In the genomic region with DNA sequence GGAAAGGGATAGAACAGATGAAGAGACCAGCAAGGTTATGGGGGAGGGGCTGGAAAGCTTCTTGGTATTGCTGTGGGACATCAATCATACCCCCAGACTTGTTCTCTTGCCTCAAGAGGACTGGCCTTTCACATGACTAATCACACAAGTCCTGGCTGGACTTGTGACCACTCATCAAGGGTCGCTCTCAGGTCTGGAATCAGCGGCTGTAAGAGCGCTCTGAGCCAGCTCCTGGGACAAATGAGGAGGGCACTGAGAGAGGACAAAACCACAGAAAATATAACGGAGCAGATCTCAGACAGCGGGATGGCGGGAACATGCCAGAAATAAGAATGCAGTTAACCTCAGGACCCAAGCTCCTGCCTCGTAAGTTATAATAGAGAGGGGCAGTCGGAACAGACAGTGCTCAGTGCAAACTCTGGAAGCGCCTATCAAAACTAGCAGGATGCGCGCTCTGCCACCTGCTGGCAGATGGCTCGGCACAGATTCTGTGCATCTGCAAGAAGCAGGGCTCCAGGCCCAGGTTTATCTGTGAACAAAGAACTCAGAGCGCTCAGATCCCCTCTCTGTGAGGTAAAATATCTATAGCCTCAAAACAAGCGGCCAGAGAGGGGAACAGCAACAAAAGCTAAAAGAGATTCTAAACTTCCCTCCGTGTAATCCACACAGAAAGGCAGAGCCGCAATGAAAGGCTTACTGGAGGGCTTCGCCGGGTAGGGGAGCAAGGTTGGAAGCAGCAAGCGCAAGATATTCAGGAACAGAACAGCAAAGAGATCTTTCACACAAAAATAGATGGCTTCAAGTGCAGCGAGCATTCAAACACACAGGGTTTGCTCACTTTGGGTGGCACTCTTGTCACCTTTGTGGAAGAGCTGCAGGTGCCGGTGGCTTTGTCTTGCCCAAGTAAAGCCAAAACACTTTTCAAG, we compare ENCODE assay signal across 8 mouse cellular contexts.
DNase-seq lines count a peak whose midpoint lies in the region; ATAC-seq and TF ChIP-seq lines count a peak whose summit lies in the region.

No protein-coding gene starts in this region.

- no peak for TF ChIP-seq EP300 in stomach, postnatal 0 days (optimal IDR thresholded peaks at IDR 0.05)

- H3K4me3 ChIP-seq in forebrain, embryonic 14.5 days (ENCODE audit: low read depth, low read length): no peak overlapping the region
- no peak overlapping the region for H3K4me3 ChIP-seq in hindbrain, embryonic 12.5 days
- H3K4me3 ChIP-seq in midbrain, embryonic 11.5 days (ENCODE audit: low read depth, low read length): no peak overlapping the region
- no peak overlapping the region for H3K4me3 ChIP-seq in stomach, postnatal 0 days (ENCODE audit: low read depth, low read length)

- DNase-seq in Muller cell, postnatal 12 days (ENCODE audit: inconsistent ontology term): peak; percentile 49
- peak; percentile 70 for DNase-seq in brain, embryonic 18.5 days (ENCODE audit: low read depth, low spot score)
- DNase-seq in forebrain, embryonic 14.5 days (ENCODE audit: low spot score): peak; percentile 90
- peak; percentile 62 to 66 for DNase-seq in layer of hippocampus, postnatal 36 days
- DNase-seq in midbrain, embryonic 11.5 days (ENCODE audit: low spot score, missing footprints): peak; percentile 94
- peak; percentile 38 for DNase-seq in stomach, postnatal 0 days (ENCODE audit: low spot score)
- DNase-seq in c-Kit-positive CD71-positive TER-119-positive erythroid progenitor cells, embryonic 14.5 days (ENCODE audit: low spot score): no peak

- peak; percentile 73 for TF ChIP-seq CTCF in stomach, postnatal 0 days (IDR thresholded peaks at IDR 0.05; ENCODE audit: low read depth)

- no peak overlapping the region for H3K27ac ChIP-seq in forebrain, embryonic 14.5 days (ENCODE audit: low read depth, low read length)
- no peak overlapping the region for H3K27ac ChIP-seq in hindbrain, embryonic 12.5 days
- no peak overlapping the region for H3K27ac ChIP-seq in midbrain, embryonic 11.5 days (ENCODE audit: low read depth, low read length)
- H3K27ac ChIP-seq in stomach, postnatal 0 days (replicated peaks): no peak overlapping the region

- peak; percentile 86; the same call in 1 of the 2 replicates for ATAC-seq in forebrain, embryonic 14.5 days
- ATAC-seq in hindbrain, embryonic 12.5 days (ENCODE audit: low FRiP score): peak; percentile 81
- ATAC-seq in midbrain, embryonic 11.5 days (ENCODE audit: low FRiP score): peak; percentile 87
- ATAC-seq in stomach, postnatal 0 days (ENCODE audit: low FRiP score, low TSS enrichment): no peak

- no peaks in the 10 kb centered on the region for H3K27me3 ChIP-seq in forebrain, embryonic 14.5 days (replicated peaks; ENCODE audit: control insufficient read depth, insufficient read depth, low read length)
- no peaks in the 10 kb centered on the region; the same call in 1 of the 2 replicates for H3K27me3 ChIP-seq in hindbrain, embryonic 12.5 days
- no peaks in the 10 kb centered on the region for H3K27me3 ChIP-seq in midbrain, embryonic 11.5 days (ENCODE audit: control insufficient read depth, insufficient read depth, low read length)
- H3K27me3 ChIP-seq in stomach, postnatal 0 days (ENCODE audit: control insufficient read depth, insufficient read depth, low read length): no peaks in the 10 kb centered on the region

- H3K9ac ChIP-seq in forebrain, embryonic 14.5 days (ENCODE audit: low read length): peak overlapping the region; percentile 9; the same call in 1 of the 2 replicates
- H3K9ac ChIP-seq in hindbrain, embryonic 12.5 days: no peak overlapping the region
- peak overlapping the region; percentile 27; the same call in 1 of the 2 replicates for H3K9ac ChIP-seq in midbrain, embryonic 11.5 days (ENCODE audit: low read length)
- no peak overlapping the region for H3K9ac ChIP-seq in stomach, postnatal 0 days (ENCODE audit: low read length)

- no peaks in the 10 kb centered on the region for H3K36me3 ChIP-seq in forebrain, embryonic 14.5 days (ENCODE audit: control insufficient read depth, insufficient read depth, low read length)
- no peaks in the 10 kb centered on the region for H3K36me3 ChIP-seq in hindbrain, embryonic 12.5 days
- H3K36me3 ChIP-seq in midbrain, embryonic 11.5 days (ENCODE audit: control insufficient read depth, insufficient read depth, low read length): no peaks in the 10 kb centered on the region
- H3K36me3 ChIP-seq in stomach, postnatal 0 days (ENCODE audit: control insufficient read depth, insufficient read depth, low read length): no peaks in the 10 kb centered on the region

- peak overlapping the region; percentile 23; the same call in 1 of the 2 replicates for H3K4me2 ChIP-seq in forebrain, embryonic 14.5 days (ENCODE audit: low read length)
- H3K4me2 ChIP-seq in hindbrain, embryonic 12.5 days (replicated peaks): peak overlapping the region; percentile 18; the same call in 1 of the 2 replicates
- H3K4me2 ChIP-seq in midbrain, embryonic 11.5 days: peak overlapping the region; percentile 19; the same call in 1 of the 2 replicates
- H3K4me2 ChIP-seq in stomach, postnatal 0 days (replicated peaks; ENCODE audit: low read depth): no peak overlapping the region

- WGBS in forebrain, embryonic 14.5 days: 35% methylated on average over 21 of the region's 21 CpGs
- WGBS in hindbrain, embryonic 12.5 days: 40% methylated on average over 21 of the region's 21 CpGs
- 35% methylated on average over 21 of the region's 21 CpGs for WGBS in midbrain, embryonic 11.5 days
- 47% methylated on average over 21 of the region's 21 CpGs for WGBS in stomach, postnatal 0 days

- peaks cover 4% of the 10 kb centered on the region; the same call in 1 of the 2 replicates for H3K4me1 ChIP-seq in forebrain, embryonic 14.5 days (ENCODE audit: control insufficient read depth, insufficient read depth, low read length)
- 0 out of 2 replicates have a peak, but pooled peaks cover 3% of the 10 kb centered on the region for H3K4me1 ChIP-seq in hindbrain, embryonic 12.5 days
- peaks cover 3% of the 10 kb centered on the region; the same call in 1 of the 2 replicates for H3K4me1 ChIP-seq in midbrain, embryonic 11.5 days (ENCODE audit: control insufficient read depth, insufficient read depth, low read length)
- H3K4me1 ChIP-seq in stomach, postnatal 0 days (replicated peaks; ENCODE audit: control insufficient read depth, insufficient read depth): no peaks in the 10 kb centered on the region

- H3K9me3 ChIP-seq in forebrain, embryonic 14.5 days (replicated peaks; ENCODE audit: control insufficient read depth, low read length): no peaks in the 10 kb centered on the region
- no peaks in the 10 kb centered on the region for H3K9me3 ChIP-seq in hindbrain, embryonic 12.5 days (replicated peaks)
- no peaks in the 10 kb centered on the region for H3K9me3 ChIP-seq in midbrain, embryonic 11.5 days (ENCODE audit: control insufficient read depth, low read length)
- no peaks in the 10 kb centered on the region for H3K9me3 ChIP-seq in stomach, postnatal 0 days (ENCODE audit: control insufficient read depth, low read length)

Comparison
In these comparisons a context has a peak if more than half of its experiments do, and no peak if none do; other contexts are left out.
1. H3K9ac ChIP-seq: peak in forebrain, embryonic 14.5 days (single experiment) and midbrain, embryonic 11.5 days (single experiment); none in hindbrain, embryonic 12.5 days (single experiment) and stomach, postnatal 0 days (single experiment).